In the genomic region with DNA sequence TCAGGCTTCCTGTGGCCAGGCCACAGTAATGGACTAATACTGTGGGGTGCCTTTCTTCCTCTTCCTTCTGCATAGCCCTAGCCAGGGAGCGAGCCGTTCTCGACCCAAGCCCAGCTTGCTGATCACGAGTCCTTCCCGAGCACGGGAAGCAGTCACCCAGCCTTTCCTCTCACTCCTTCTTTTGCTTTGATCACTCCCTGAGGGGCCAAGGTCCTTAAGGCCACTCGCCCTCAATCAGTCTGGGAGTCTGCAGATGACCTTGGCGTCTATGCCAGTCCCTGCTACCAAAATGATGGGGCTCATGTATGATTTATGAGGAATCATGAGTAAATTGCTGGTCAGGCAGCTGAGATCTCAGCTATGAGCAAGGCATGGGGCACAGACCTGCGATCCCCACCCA, we compare ENCODE assay signal across 10 mouse cellular contexts. TPM values are rescaled to one million over a fixed set of nuclear protein-coding genes. Genes with fewer than 3 reads are reported as not detected.
DNase-seq lines count a peak whose midpoint lies in the region; ATAC-seq lines count a peak whose summit lies in the region.
"Had no signal": no experiment of that assay in that cellular context is flagged by ENCODE, and none has a peak within 500 bp of the region (broad histone marks: within the 10 kb centered on the region; RNA-seq: fewer than 3 reads in every experiment).

No protein-coding gene starts in this region.

- peak overlapping the region; percentile 77 for H3K27ac ChIP-seq in heart, embryonic 10.5 days
- 0 out of 2 replicates have a peak overlapping the region, but pooled peaks have one; percentile 9 for H3K27ac ChIP-seq in hindbrain, embryonic 13.5 days

- H3K4me2 ChIP-seq in hindbrain, embryonic 13.5 days: no peak overlapping the region

- H3K9ac ChIP-seq in hindbrain, embryonic 13.5 days: peak overlapping the region; percentile 16; the same call in 1 of the 2 replicates

- 65% methylated on average over 9 of the region's 9 CpGs for WGBS in heart, embryonic 10.5 days
- 74% methylated on average over 9 of the region's 9 CpGs for WGBS in hindbrain, embryonic 13.5 days

- no peaks in the 10 kb centered on the region for H3K9me3 ChIP-seq in heart, embryonic 10.5 days
- H3K9me3 ChIP-seq in hindbrain, embryonic 13.5 days: no peaks in the 10 kb centered on the region

- H3K27me3 ChIP-seq in heart, embryonic 10.5 days (ENCODE audit: insufficient read depth, poor library complexity, severe bottlenecking): no peaks in the 10 kb centered on the region
- no peaks in the 10 kb centered on the region for H3K27me3 ChIP-seq in hindbrain, embryonic 13.5 days

- no peak overlapping the region for H3K4me3 ChIP-seq in heart, embryonic 10.5 days
- H3K4me3 ChIP-seq in hindbrain, embryonic 13.5 days: no peak overlapping the region

- intact Hi-C loops in heart, postnatal 10 days (cut with DNase I): no loop called here

- peaks cover 26% of the 10 kb centered on the region for H3K36me3 ChIP-seq in heart, embryonic 10.5 days
- peaks cover 23% of the 10 kb centered on the region for H3K36me3 ChIP-seq in hindbrain, embryonic 13.5 days

- peaks cover 50% of the 10 kb centered on the region for H3K4me1 ChIP-seq in heart, embryonic 10.5 days
- peaks cover 31% of the 10 kb centered on the region for H3K4me1 ChIP-seq in hindbrain, embryonic 13.5 days (replicated peaks)

- ATAC-seq in hindbrain, embryonic 13.5 days (ENCODE audit: low FRiP score): no peak

- DNase-seq in heart, embryonic 10.5 days (ENCODE audit: low spot score): no peak
- no peak for DNase-seq in heart, postnatal 10 days
- peak; percentile 4 to 18 for DNase-seq in kidney, postnatal 36 days
- DNase-seq in kidney, postnatal 4 days: no peak
- DNase-seq in adrenal gland, adult 8-10 months: peak; percentile 74
- no peak for DNase-seq in frontal cortex, postnatal 36 days (ENCODE audit: low spot score in 2 of 2)
- DNase-seq in urinary bladder, adult 2 months (ENCODE audit: low spot score): no peak
- DNase-seq: cerebellum, postnatal 14 days had no signal

RNA-seq across cellular contexts. Expression of gene Fscn1, which starts 37.4 kb away (rescaled TPM):
- 254 and 329 TPM in 2 replicates for polyA plus RNA-seq in heart, embryonic 10.5 days (2016; fragmentation: Nextera tagmentation; extraction: Ambion mirVana)
- 100 to 1,000 TPM; 103 to 132 TPM for total RNA-seq in heart, postnatal 10 days (2021)
- total RNA-seq in adrenal gland, adult 8-10 months (2022): 10 to 100 TPM; 22.0 to 33.6 (median 31.7) TPM
- polyA plus RNA-seq in hindbrain, embryonic 13.5 days (2015; fragmentation: Nextera tagmentation; extraction: Ambion mirVana): 484 and 516 TPM in 2 replicates
- 63.4 and 69.0 TPM in 2 replicates for polyA plus RNA-seq in urinary bladder, adult 2 months (2012; rRNA removed)
- total RNA-seq: granulocyte monocyte progenitor cell, adult 5-6 weeks had no signal

Comparison
In these comparisons a context has a peak if more than half of its experiments do, and no peak if none do; other contexts are left out.
1. DNase-seq: peak in kidney, postnatal 36 days (2 of 2) and adrenal gland, adult 8-10 months (single experiment); none in heart, embryonic 10.5 days (single experiment), heart, postnatal 10 days (0 of 2), kidney, postnatal 4 days (0 of 2), frontal cortex, postnatal 36 days (0 of 2) and urinary bladder, adult 2 months (single experiment).